30 mouse cellular contexts compared by ENCODE assay signal in genomic region chr14:21284847-21285246, GRCm38 (mm10).
DNase-seq lines count a peak whose midpoint lies in the region; ATAC-seq and TF ChIP-seq lines count a peak whose summit lies in the region.
"Had no signal": no experiment of that assay in that cellular context is flagged by ENCODE, and none has a peak within 500 bp of the region (broad histone marks: within the 10 kb centered on the region; RNA-seq: fewer than 3 reads in every experiment).

No protein-coding gene starts in this region.

- H3K36me3 ChIP-seq in forebrain, embryonic 15.5 days = no peaks in the 10 kb centered on the region
- no peaks in the 10 kb centered on the region for H3K36me3 ChIP-seq in forebrain, postnatal 0 days (ENCODE audit: insufficient read depth)
- H3K36me3 ChIP-seq in embryonic facial prominence, embryonic 11.5 days (replicated peaks; ENCODE audit: control insufficient read depth, insufficient read depth, low read depth, low read length) = no peaks in the 10 kb centered on the region
- H3K36me3 ChIP-seq in embryonic facial prominence, embryonic 14.5 days (ENCODE audit: control insufficient read depth, insufficient read depth, low read length) = no peaks in the 10 kb centered on the region
- H3K36me3 ChIP-seq in limb, embryonic 12.5 days = no peaks in the 10 kb centered on the region
- H3K36me3 ChIP-seq in hindbrain, embryonic 10.5 days = no peaks in the 10 kb centered on the region
- H3K36me3 ChIP-seq: heart, embryonic 12.5 days; lung, embryonic 15.5 days; neural tube, embryonic 12.5 days had no signal

- no peaks in the 10 kb centered on the region for H3K9me3 ChIP-seq in forebrain, embryonic 15.5 days
- no peaks in the 10 kb centered on the region for H3K9me3 ChIP-seq in forebrain, postnatal 0 days (ENCODE audit: low read length)
- H3K9me3 ChIP-seq in embryonic facial prominence, embryonic 11.5 days (replicated peaks; ENCODE audit: control insufficient read depth, low read length) = no peaks in the 10 kb centered on the region
- H3K9me3 ChIP-seq in embryonic facial prominence, embryonic 14.5 days (ENCODE audit: control insufficient read depth, low read length) = no peaks in the 10 kb centered on the region
- no peaks in the 10 kb centered on the region for H3K9me3 ChIP-seq in limb, embryonic 12.5 days
- no peaks in the 10 kb centered on the region for H3K9me3 ChIP-seq in hindbrain, embryonic 10.5 days
- H3K9me3 ChIP-seq: heart, embryonic 12.5 days; lung, embryonic 15.5 days; neural tube, embryonic 12.5 days had no signal

- TF ChIP-seq CTCF in forebrain, postnatal 0 days (IDR thresholded peaks at IDR 0.05; ENCODE audit: low read depth) = no peak

- H3K4me1 ChIP-seq in forebrain, embryonic 15.5 days = peaks cover 40% of the 10 kb centered on the region
- H3K4me1 ChIP-seq in forebrain, postnatal 0 days (ENCODE audit: insufficient read depth) = no peaks in the 10 kb centered on the region
- no peaks in the 10 kb centered on the region for H3K4me1 ChIP-seq in embryonic facial prominence, embryonic 11.5 days (ENCODE audit: control insufficient read depth, insufficient read depth, low read length)
- H3K4me1 ChIP-seq in embryonic facial prominence, embryonic 14.5 days (ENCODE audit: control insufficient read depth, insufficient read depth, low read length) = peaks cover 37% of the 10 kb centered on the region
- H3K4me1 ChIP-seq in limb, embryonic 12.5 days (replicated peaks) = peaks cover 50% of the 10 kb centered on the region
- no peaks in the 10 kb centered on the region for H3K4me1 ChIP-seq in hindbrain, embryonic 10.5 days (replicated peaks)
- H3K4me1 ChIP-seq: neural tube, embryonic 12.5 days had no signal

- H3K27me3 ChIP-seq in forebrain, embryonic 15.5 days = no peaks in the 10 kb centered on the region
- no peaks in the 10 kb centered on the region for H3K27me3 ChIP-seq in forebrain, postnatal 0 days (ENCODE audit: insufficient read depth, low read length)
- no peaks in the 10 kb centered on the region for H3K27me3 ChIP-seq in embryonic facial prominence, embryonic 11.5 days (ENCODE audit: control insufficient read depth, insufficient read depth, low read length)
- no peaks in the 10 kb centered on the region for H3K27me3 ChIP-seq in embryonic facial prominence, embryonic 14.5 days (replicated peaks; ENCODE audit: control insufficient read depth, insufficient read depth, low read length)
- H3K27me3 ChIP-seq in limb, embryonic 12.5 days = no peaks in the 10 kb centered on the region
- no peaks in the 10 kb centered on the region for H3K27me3 ChIP-seq in hindbrain, embryonic 10.5 days (ENCODE audit: insufficient read depth, poor library complexity, severe bottlenecking)
- H3K27me3 ChIP-seq: heart, embryonic 12.5 days; lung, embryonic 15.5 days; neural tube, embryonic 12.5 days had no signal

- ATAC-seq in forebrain, embryonic 15.5 days (replicated peaks) = no peak
- ATAC-seq in forebrain, postnatal 0 days = no peak
- no peak for ATAC-seq in embryonic facial prominence, embryonic 11.5 days (replicated peaks; ENCODE audit: insufficient number of reproducible peaks, low FRiP score, low TSS enrichment, low read depth)
- no peak for ATAC-seq in embryonic facial prominence, embryonic 14.5 days (ENCODE audit: low read depth)
- 0 out of 2 replicates have a peak, but pooled peaks have one; percentile 22 for ATAC-seq in limb, embryonic 12.5 days (ENCODE audit: insufficient number of reproducible peaks, insufficient read depth, low FRiP score, low TSS enrichment, low read depth)
- ATAC-seq: CD4-positive, CD25-positive, alpha-beta regulatory T cell, adult 4 months; inflammation-experienced regulatory T-cells, adult 6 months; midbrain, embryonic 16.5 days had no signal

- DNase-seq in forebrain, postnatal 0 days = no peak
- peak; percentile 43 for DNase-seq in embryonic facial prominence, embryonic 11.5 days (ENCODE audit: low spot score)
- DNase-seq in embryonic facial prominence, embryonic 14.5 days (ENCODE audit: low spot score) = no peak
- no peak for DNase-seq in hindbrain, embryonic 10.5 days (ENCODE audit: low spot score)
- no peak for DNase-seq in right cerebral cortex, adult 18-20 months
- DNase-seq: adrenal gland, postnatal 14 days; cerebellum, adult 11 months; cerebellum, adult 9-10 months; cerebellum, postnatal 36 days; gastrocnemius, postnatal 25 days; heart, adult 11 months; kidney, adult 11 months; kidney, postnatal 36 days; left cerebral cortex, postnatal 4 days; lung, postnatal 36 days; right cerebral cortex, postnatal 4 days; thymus, adult 2 months; thymus, postnatal 36 days had no signal

- H3K27ac ChIP-seq in forebrain, embryonic 15.5 days (replicated peaks) = peak overlapping the region; percentile 54
- H3K27ac ChIP-seq in forebrain, postnatal 0 days (ENCODE audit: low read depth, low read length) = no peak overlapping the region
- H3K27ac ChIP-seq in embryonic facial prominence, embryonic 11.5 days (replicated peaks; ENCODE audit: low read depth, low read length) = no peak overlapping the region
- peak overlapping the region; percentile 35; the same call in 1 of the 2 replicates for H3K27ac ChIP-seq in embryonic facial prominence, embryonic 14.5 days (replicated peaks; ENCODE audit: low read depth, low read length)
- H3K27ac ChIP-seq in limb, embryonic 12.5 days = peak overlapping the region; percentile 51; the same call in 1 of the 2 replicates
- no peak overlapping the region for H3K27ac ChIP-seq in hindbrain, embryonic 10.5 days
- H3K27ac ChIP-seq: hindbrain, embryonic 14.5 days; layer of hippocampus, adult 2 months; lung, embryonic 15.5 days; neural tube, embryonic 12.5 days had no signal

- 79% methylated on average over 5 of the region's 5 CpGs for WGBS in forebrain, embryonic 15.5 days
- WGBS in forebrain, postnatal 0 days = 77% methylated on average over 5 of the region's 5 CpGs
- 50% methylated on average over 5 of the region's 5 CpGs for WGBS in embryonic facial prominence, embryonic 11.5 days
- 49% methylated on average over 5 of the region's 5 CpGs for WGBS in embryonic facial prominence, embryonic 14.5 days
- 22% methylated on average over 5 of the region's 5 CpGs for WGBS in limb, embryonic 12.5 days
- 92% methylated on average over 5 of the region's 5 CpGs for WGBS in hindbrain, embryonic 10.5 days

- no peak overlapping the region for H3K9ac ChIP-seq in forebrain, embryonic 15.5 days (replicated peaks)
- H3K9ac ChIP-seq in forebrain, postnatal 0 days = no peak overlapping the region
- H3K9ac ChIP-seq in embryonic facial prominence, embryonic 11.5 days (replicated peaks; ENCODE audit: low read length) = no peak overlapping the region
- no peak overlapping the region for H3K9ac ChIP-seq in embryonic facial prominence, embryonic 14.5 days (ENCODE audit: low read depth, low read length)
- H3K9ac ChIP-seq in limb, embryonic 12.5 days (replicated peaks) = no peak overlapping the region
- H3K9ac ChIP-seq: heart, embryonic 12.5 days; hindbrain, embryonic 14.5 days; lung, embryonic 15.5 days; neural tube, embryonic 12.5 days had no signal

- no peak overlapping the region for H3K4me2 ChIP-seq in forebrain, embryonic 15.5 days (replicated peaks)
- no peak overlapping the region for H3K4me2 ChIP-seq in forebrain, postnatal 0 days (ENCODE audit: low read depth)
- H3K4me2 ChIP-seq in embryonic facial prominence, embryonic 11.5 days (ENCODE audit: low read depth, low read length) = no peak overlapping the region
- no peak overlapping the region for H3K4me2 ChIP-seq in embryonic facial prominence, embryonic 14.5 days (ENCODE audit: low read depth, low read length)
- no peak overlapping the region for H3K4me2 ChIP-seq in limb, embryonic 12.5 days
- H3K4me2 ChIP-seq: heart, embryonic 12.5 days; hindbrain, embryonic 14.5 days; liver, embryonic 11.5 days; lung, embryonic 15.5 days; midbrain, embryonic 11.5 days; neural tube, embryonic 12.5 days had no signal

- no peak overlapping the region for H3K4me3 ChIP-seq in forebrain, embryonic 15.5 days
- no peak overlapping the region for H3K4me3 ChIP-seq in forebrain, postnatal 0 days (ENCODE audit: low read depth, low read length)
- H3K4me3 ChIP-seq in embryonic facial prominence, embryonic 11.5 days (ENCODE audit: low read depth, low read length) = no peak overlapping the region
- H3K4me3 ChIP-seq in embryonic facial prominence, embryonic 14.5 days (ENCODE audit: low read depth, low read length) = no peak overlapping the region
- no peak overlapping the region for H3K4me3 ChIP-seq in limb, embryonic 12.5 days (replicated peaks)
- H3K4me3 ChIP-seq in hindbrain, embryonic 10.5 days = no peak overlapping the region
- H3K4me3 ChIP-seq: heart, embryonic 12.5 days; layer of hippocampus, adult 2 months; lung, embryonic 15.5 days; neural tube, embryonic 12.5 days had no signal

Comparison
In these comparisons a context has a peak if more than half of its experiments do, and no peak if none do; other contexts are left out.
1. H3K27ac ChIP-seq: peak in forebrain, embryonic 15.5 days (single experiment), embryonic facial prominence, embryonic 14.5 days (single experiment) and limb, embryonic 12.5 days (single experiment); none in forebrain, postnatal 0 days (single experiment), embryonic facial prominence, embryonic 11.5 days (single experiment) and hindbrain, embryonic 10.5 days (single experiment).